In genomic region chr5:126127486-126127885, GRCm38 (mm10) we compare ENCODE assay signal across 25 mouse cellular contexts.
DNase-seq lines count a peak whose midpoint lies in the region; ATAC-seq lines count a peak whose summit lies in the region.
"Had no signal": no experiment of that assay in that cellular context is flagged by ENCODE, and none has a peak within 500 bp of the region (broad histone marks: within the 10 kb centered on the region; RNA-seq: fewer than 3 reads in every experiment).

No protein-coding gene starts in this region.

- no peaks in the 10 kb centered on the region for H3K27me3 ChIP-seq in forebrain, embryonic 13.5 days
- H3K27me3 ChIP-seq in forebrain, embryonic 10.5 days (ENCODE audit: poor library complexity, severe bottlenecking): no peaks in the 10 kb centered on the region
- H3K27me3 ChIP-seq: embryonic facial prominence, embryonic 12.5 days; hindbrain, embryonic 15.5 days; limb, embryonic 12.5 days had no signal

- H3K4me2 ChIP-seq in forebrain, embryonic 13.5 days: no peak overlapping the region
- H3K4me2 ChIP-seq: embryonic facial prominence, embryonic 12.5 days; heart, embryonic 11.5 days; hindbrain, embryonic 15.5 days; limb, embryonic 12.5 days; liver, embryonic 11.5 days had no signal

- no peak overlapping the region for H3K9ac ChIP-seq in forebrain, embryonic 13.5 days
- H3K9ac ChIP-seq: embryonic facial prominence, embryonic 12.5 days; hindbrain, embryonic 15.5 days; limb, embryonic 12.5 days; liver, postnatal 0 days had no signal

- 4% methylated on average over 6 of the region's 6 CpGs for WGBS in forebrain, embryonic 13.5 days
- WGBS in forebrain, embryonic 10.5 days: 42% methylated on average over 6 of the region's 6 CpGs

- H3K27ac ChIP-seq in forebrain, embryonic 13.5 days: peak overlapping the region; percentile 51; the same call in 1 of the 2 replicates
- H3K27ac ChIP-seq in forebrain, embryonic 10.5 days: no peak overlapping the region
- H3K27ac ChIP-seq: embryonic facial prominence, embryonic 12.5 days; hindbrain, embryonic 15.5 days; layer of hippocampus, adult 2 months; limb, embryonic 12.5 days; macrophage; stomach, postnatal 0 days had no signal

- ATAC-seq in forebrain, embryonic 13.5 days: no peak
- ATAC-seq: CD4-positive, CD25-positive, alpha-beta regulatory T cell, adult 4 months; intestine, postnatal 0 days; liver, postnatal 0 days; lung, postnatal 0 days; midbrain, embryonic 16.5 days had no signal

- DNase-seq in cerebellum, adult 9-10 months: peak; percentile 2
- no peak for DNase-seq in cerebellum, postnatal 4 days (ENCODE audit: low spot score in 2 of 2)
- no peak for DNase-seq in forebrain, embryonic 10.5 days (ENCODE audit: extremely low spot score, low spot score)
- DNase-seq in brain, adult 2 months (ENCODE audit: low read depth, low spot score): peak; percentile 22
- DNase-seq in retina, embryonic 14.5 days (ENCODE audit: low spot score): peak; percentile 76
- DNase-seq in adipocyte (ENCODE audit: low spot score): no peak
- DNase-seq: adrenal gland, postnatal 36 days; gastrocnemius, postnatal 10 days; kidney, postnatal 25 days; liver, postnatal 0 days; thymus, adult 2 months had no signal

- no peak overlapping the region for H3K4me3 ChIP-seq in forebrain, embryonic 13.5 days
- H3K4me3 ChIP-seq in forebrain, embryonic 10.5 days: no peak overlapping the region
- H3K4me3 ChIP-seq: embryonic facial prominence, embryonic 12.5 days; erythroblast, embryonic 14.5 days; hindbrain, embryonic 15.5 days; layer of hippocampus, adult 2 months; limb, embryonic 12.5 days had no signal

- no peaks in the 10 kb centered on the region for H3K36me3 ChIP-seq in forebrain, embryonic 13.5 days (ENCODE audit: poor library complexity, severe bottlenecking)
- H3K36me3 ChIP-seq in forebrain, embryonic 10.5 days (replicated peaks): no peaks in the 10 kb centered on the region
- H3K36me3 ChIP-seq: embryonic facial prominence, embryonic 12.5 days; hindbrain, embryonic 15.5 days; limb, embryonic 12.5 days had no signal

- H3K9me3 ChIP-seq in forebrain, embryonic 13.5 days (replicated peaks): no peaks in the 10 kb centered on the region; the same call in 1 of the 2 replicates
- no peaks in the 10 kb centered on the region; the same call in 1 of the 2 replicates for H3K9me3 ChIP-seq in forebrain, embryonic 10.5 days
- H3K9me3 ChIP-seq: embryonic facial prominence, embryonic 12.5 days; hindbrain, embryonic 15.5 days had no signal

- peaks cover 21% of the 10 kb centered on the region for H3K4me1 ChIP-seq in forebrain, embryonic 13.5 days
- peaks cover 21% of the 10 kb centered on the region for H3K4me1 ChIP-seq in forebrain, embryonic 10.5 days
- H3K4me1 ChIP-seq: embryonic facial prominence, embryonic 12.5 days; limb, embryonic 12.5 days had no signal

Comparison
In these comparisons a context has a peak if more than half of its experiments do, and no peak if none do; other contexts are left out.
1. DNase-seq: peak in cerebellum, adult 9-10 months (single experiment), brain, adult 2 months (single experiment) and retina, embryonic 14.5 days (single experiment); none in cerebellum, postnatal 4 days (0 of 2), forebrain, embryonic 10.5 days (single experiment) and adipocyte (single experiment).